Mouse (Mus musculus): ENCODE data around the gene Hs3st6. TPM values are rescaled to one million over a fixed set of nuclear protein-coding genes. Genes with fewer than 3 reads are reported as not detected.

The Hs3st6 gene
- 0.20 and 0.57 TPM in 2 replicates for polyA plus RNA-seq (2015; fragmentation: Nextera tagmentation; extraction: Ambion mirVana)

DNA sequence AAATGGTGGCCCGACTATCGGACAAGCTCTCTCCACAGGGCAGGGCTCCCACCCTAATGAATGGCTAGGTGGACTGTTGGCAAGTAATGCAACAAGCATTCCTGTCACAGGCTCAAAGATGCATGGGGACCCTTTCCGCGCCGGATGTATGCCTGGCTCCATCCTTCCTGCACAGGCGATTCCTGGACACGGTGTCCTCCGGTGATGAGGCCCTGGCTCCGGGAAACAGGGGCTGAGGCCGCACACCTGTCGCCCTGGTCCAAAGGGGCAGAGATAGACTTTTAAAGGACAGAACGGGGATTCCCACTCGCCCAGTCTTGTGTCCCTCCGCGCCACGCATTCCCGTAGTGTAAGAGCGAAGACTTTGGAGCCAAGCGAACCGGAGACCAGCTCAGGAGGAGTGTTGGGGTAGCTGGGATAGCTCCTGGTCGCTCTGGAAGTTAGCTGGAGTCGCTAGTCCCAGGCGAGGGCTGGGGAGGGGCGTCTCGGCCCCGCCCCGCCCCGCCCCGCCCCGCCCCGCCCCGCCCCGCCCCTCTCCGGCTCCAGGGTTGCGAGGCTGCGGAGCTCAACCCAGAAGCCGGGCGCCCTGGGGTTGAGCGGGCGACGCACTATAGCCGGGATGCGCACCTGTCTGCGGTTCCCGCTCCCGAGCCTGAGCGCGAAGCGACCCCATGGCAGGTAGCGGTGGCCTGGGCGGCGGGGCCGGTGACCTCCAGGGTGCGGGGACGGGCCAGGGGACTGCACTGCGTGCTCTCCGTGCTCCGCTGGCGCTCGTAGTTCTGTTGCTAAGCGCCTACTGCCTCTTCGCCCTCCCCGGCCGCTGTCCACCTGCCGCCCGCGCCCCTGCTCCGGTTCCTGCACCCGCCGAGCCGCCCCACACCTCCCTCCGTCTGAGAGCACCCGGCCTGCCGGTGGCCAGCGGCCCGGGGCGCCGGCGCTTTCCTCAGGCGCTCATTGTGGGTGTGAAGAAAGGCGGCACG lies at the start of gene Hs3st6:
Gene Hs3st6, plus strand, starts transcription at position 574 of the 980 bp plus-strand sequence.

DNA sequence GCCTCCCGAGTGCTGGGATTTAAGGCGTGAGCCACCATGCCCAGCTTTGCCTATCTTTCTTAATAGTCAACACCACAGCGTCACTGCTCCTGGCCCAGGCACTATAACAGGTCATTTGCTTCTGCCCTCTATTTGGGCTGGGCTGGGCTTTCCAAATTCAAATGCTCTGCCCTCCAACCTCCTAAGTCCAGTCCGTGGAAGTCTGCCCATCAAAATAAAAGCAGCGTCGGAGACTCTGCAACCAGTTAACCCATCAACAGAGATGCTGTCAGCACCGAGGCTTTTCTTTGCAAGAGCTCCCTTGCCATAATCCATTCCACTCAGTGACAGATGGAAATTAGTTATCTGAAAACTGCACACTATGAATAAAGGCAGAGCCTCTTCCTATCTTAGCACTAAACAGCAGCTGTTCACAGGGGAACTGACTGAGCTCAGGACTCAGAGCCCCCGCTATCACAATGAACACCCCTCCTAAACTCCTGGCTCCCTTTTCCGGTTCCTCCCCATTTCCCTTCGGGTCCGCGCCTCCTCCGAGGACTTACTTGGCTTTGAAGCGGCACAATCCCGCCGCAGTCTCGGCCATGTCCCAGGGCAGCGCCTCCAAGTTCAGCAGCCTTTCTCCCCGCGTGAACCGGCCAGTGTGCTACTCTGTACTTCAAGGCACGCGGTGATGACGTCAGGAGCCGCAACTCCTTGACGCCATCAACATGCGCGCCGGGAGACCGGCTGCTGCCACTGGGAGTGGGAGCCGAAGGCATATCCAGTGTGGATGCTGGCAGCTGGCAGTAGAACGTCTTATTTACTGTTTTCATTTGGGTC lies 45.6 kb upstream of the Hs3st6 start, which contains the start of gene Tbl3:
Gene Tbl3, minus strand, starts transcription at position 679 of the 819 bp plus-strand sequence.

DNA sequence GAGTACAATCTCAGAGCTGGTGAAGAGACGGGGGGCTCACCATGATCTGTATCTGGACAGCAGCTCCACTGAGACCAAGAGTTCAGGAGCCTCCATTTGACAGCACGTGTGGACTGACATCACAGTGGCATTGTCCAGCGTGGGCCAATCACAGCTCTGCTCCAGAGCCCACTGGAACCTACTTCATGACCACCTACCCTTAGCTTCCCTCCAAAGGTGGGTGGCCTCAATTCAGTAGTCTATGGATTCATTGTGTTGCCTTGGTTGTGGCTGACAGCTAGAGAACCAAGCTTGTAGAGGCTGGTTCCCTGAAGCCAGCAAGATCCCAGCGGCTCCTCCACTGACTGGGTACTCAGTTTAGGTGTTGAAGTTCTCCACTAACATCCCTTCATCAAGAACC lies 34.8 kb upstream of the Hs3st6 start, which contains the start of the genes Rnf151 and Rps2:
Gene Rnf151, minus strand, starts transcription at position 121 of the 400 bp plus-strand sequence.
Gene Rps2, plus strand, starts transcription at position 174 of the 400 bp plus-strand sequence.

DNA sequence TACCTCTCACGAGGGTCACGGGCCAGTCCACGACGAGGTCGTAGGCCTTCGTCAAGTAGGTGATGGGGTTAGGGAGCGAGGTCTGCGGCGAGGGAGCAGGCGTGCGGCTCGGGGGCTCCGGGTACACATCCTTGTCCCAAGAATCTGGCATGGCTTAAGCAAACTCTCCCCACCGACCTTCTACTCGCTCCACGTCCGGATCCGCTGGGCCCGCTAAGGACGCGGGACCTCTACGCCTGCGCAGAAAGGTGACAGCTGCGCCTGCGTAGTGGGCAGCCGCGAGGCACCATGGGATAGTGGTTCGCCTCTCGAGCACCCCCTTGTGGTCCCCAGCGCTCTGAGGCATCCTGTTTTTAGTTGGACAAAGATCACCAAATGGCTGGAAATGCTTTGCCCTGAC lies 28.6 kb upstream of the Hs3st6 start, which contains the start of gene Ndufb10:
Gene Ndufb10, minus strand, starts transcription at position 295 of the 400 bp plus-strand sequence.

DNA sequence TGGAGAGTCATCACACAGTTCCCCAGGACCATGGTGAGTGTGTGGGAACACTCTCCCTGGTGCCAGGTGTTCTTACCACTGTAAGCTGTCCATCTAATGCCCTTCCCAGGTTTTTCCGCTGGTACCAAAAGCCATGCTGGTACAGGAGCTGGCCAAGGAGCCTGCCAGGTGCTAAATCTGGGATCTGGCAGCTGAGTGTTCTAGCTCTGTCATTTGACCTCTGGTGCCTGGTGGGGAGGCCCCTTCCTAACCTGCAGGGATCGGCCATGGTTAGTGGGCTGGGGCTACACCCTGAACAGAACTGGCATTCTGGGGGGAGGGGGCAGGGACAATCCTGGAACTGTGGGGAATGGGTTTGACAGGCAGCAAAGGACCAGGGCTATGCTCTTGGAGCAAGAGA lies 25.2 kb upstream of the Hs3st6 start, which contains the start of gene Rpl3l:
Gene Rpl3l, plus strand, starts transcription at position 203 of the 400 bp plus-strand sequence.

DNA sequence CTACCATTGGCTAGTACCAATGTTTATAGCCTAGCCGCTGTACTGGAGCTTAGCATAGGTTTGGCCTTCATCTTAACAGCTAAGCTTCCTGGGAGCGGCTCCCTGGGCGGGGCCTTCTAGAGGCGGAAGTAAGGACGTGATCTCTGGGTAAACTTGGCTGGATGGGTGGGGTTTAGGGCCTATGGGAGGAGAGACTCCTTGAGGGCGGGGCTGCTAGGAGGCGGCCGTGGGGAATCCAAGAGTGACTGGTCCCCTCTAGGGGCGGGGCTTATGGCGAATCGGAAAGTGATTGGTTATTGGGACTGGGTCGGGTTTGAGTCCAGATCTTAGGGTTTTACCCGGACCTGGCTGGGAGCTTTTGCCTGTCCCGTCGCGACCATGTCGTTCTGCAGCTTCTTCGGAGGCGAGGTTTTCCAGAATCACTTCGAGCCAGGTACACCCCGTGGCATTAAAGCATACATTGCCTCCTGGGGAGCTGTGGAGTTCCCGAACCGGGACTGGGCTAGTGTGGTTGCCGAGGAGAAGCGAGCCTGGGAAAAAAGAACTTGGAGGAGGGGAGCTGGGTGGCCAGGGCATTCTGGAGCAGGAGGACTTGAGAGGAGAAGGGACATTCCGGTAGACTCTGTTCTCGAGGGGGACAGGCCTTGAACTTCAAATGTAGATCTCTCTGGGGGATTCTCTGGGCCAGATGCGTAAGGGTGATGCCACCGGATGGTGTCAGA lies 16.3 kb upstream of the Hs3st6 start, which contains the start of gene Msrb1:
Gene Msrb1, plus strand, starts transcription at position 313 of the 722 bp plus-strand sequence.

DNA sequence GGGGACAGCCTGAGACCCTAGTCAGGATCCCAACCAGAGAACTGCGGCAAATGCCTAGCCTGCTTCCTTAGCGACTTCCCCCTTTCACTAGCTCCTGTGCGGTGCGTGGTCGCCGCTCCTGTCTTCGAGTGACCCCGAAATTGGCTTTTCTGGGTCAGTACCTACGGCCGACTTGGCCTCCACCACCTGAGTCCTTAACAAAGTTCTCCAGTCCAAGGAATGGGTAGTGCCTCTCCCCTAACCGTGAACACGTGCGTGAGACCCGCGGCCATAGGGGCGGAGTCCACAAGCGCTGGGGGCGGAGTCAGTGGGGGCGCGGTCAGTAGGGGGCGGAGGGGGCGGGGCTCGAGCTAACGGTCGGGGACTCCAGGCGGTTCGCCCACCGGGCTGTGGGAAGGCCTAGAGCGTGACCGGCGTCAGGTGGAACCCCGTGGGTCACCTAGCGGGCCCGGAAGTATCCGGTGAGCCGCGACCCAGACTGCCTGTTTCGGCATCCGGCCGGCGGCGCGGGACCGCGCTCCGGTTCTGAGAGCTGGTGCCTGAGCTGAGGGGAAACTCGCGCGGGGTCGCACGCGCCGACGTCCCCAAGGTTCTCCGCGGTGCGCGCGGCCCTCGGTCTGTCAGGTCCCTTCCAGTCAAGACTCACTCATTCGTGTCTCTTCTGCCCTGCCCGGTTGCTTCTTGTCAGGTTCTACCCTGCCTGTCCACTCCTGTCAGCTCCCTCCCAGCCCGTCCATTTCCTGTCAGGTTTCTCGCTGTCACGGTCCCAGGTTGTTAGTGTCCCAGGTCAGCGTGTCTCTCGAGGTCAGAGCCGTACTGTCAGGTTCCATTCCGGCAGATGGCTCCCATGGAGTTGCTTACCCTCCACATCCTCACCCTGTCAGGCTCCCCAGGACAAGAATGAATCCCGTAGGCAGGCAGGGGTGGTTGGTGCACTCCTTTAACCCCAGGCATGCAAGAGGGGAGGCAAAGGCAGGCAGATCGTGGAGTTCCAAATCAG lies 51.5 kb downstream of the Hs3st6 start, which contains the start of gene Meiob:
Gene Meiob, plus strand, starts transcription at position 338 of the 1,000 bp plus-strand sequence.

Other genes with a start within 250 kb of the Hs3st6 start
- 50.6 and 60.2 TPM in 2 replicates for gene Traf7, start 225.1 kb upstream of the Hs3st6 start, polyA plus RNA-seq (2015; fragmentation: Nextera tagmentation; extraction: Ambion mirVana)
- gene Rab26, start 218.8 kb upstream of the Hs3st6 start, polyA plus RNA-seq (2015; fragmentation: Nextera tagmentation; extraction: Ambion mirVana), result 12.8 and 13.8 TPM in 2 replicates
- gene Pkd1, start 203.2 kb upstream of the Hs3st6 start, polyA plus RNA-seq (2015; fragmentation: Nextera tagmentation; extraction: Ambion mirVana), result 23.6 and 24.9 TPM in 2 replicates
- gene Tsc2, start 120.4 kb upstream of the Hs3st6 start, polyA plus RNA-seq (2015; fragmentation: Nextera tagmentation; extraction: Ambion mirVana), result 45.5 and 59.7 TPM in 2 replicates
- 6.5 and 6.9 TPM in 2 replicates for gene Nthl1, start 120.3 kb upstream of the Hs3st6 start, polyA plus RNA-seq (2015; fragmentation: Nextera tagmentation; extraction: Ambion mirVana)
- 82.2 and 84.4 TPM in 2 replicates for gene Slc9a3r2, start 102.7 kb upstream of the Hs3st6 start, polyA plus RNA-seq (2015; fragmentation: Nextera tagmentation; extraction: Ambion mirVana)
- 0.93 and 1.2 TPM in 2 replicates for gene Npw, start 94.5 kb upstream of the Hs3st6 start, polyA plus RNA-seq (2015; fragmentation: Nextera tagmentation; extraction: Ambion mirVana)
- gene Zfp598, start 83.3 kb upstream of the Hs3st6 start, polyA plus RNA-seq (2015; fragmentation: Nextera tagmentation; extraction: Ambion mirVana), result 13.9 and 18.2 TPM in 2 replicates
- 269 and 290 TPM in 2 replicates for gene Syngr3, start 63.0 kb upstream of the Hs3st6 start, polyA plus RNA-seq (2015; fragmentation: Nextera tagmentation; extraction: Ambion mirVana)
- gene Gfer, start 56.8 kb upstream of the Hs3st6 start, polyA plus RNA-seq (2015; fragmentation: Nextera tagmentation; extraction: Ambion mirVana), result 38.1 and 38.9 TPM in 2 replicates
- gene Noxo1, start 56.8 kb upstream of the Hs3st6 start, polyA plus RNA-seq (2015; fragmentation: Nextera tagmentation; extraction: Ambion mirVana), result 1.7 and 2.3 TPM in 2 replicates
- gene Tbl3, start 45.3 kb upstream of the Hs3st6 start, polyA plus RNA-seq (2015; fragmentation: Nextera tagmentation; extraction: Ambion mirVana), result 43.3 and 47.7 TPM in 2 replicates
- gene Rnf151, start 34.9 kb upstream of the Hs3st6 start, polyA plus RNA-seq (2015; fragmentation: Nextera tagmentation; extraction: Ambion mirVana), result not detected in 2 replicates
- 836 and 837 TPM in 2 replicates for gene Rps2, start 34.9 kb upstream of the Hs3st6 start, polyA plus RNA-seq (2015; fragmentation: Nextera tagmentation; extraction: Ambion mirVana)
- gene Ndufb10, start 28.5 kb upstream of the Hs3st6 start, polyA plus RNA-seq (2015; fragmentation: Nextera tagmentation; extraction: Ambion mirVana), result 375 and 378 TPM in 2 replicates
- gene Rpl3l, start 25.2 kb upstream of the Hs3st6 start, polyA plus RNA-seq (2015; fragmentation: Nextera tagmentation; extraction: Ambion mirVana), result 0.27 and 0.40 TPM in 2 replicates
- gene Msrb1, start 16.3 kb upstream of the Hs3st6 start, polyA plus RNA-seq (2015; fragmentation: Nextera tagmentation; extraction: Ambion mirVana), result 24.4 and 29.7 TPM in 2 replicates
- not detected in 2 replicates for gene Meiob, start 51.3 kb downstream of the Hs3st6 start, polyA plus RNA-seq (2015; fragmentation: Nextera tagmentation; extraction: Ambion mirVana)
- 101 and 108 TPM in 2 replicates for gene Hagh, start 87.2 kb downstream of the Hs3st6 start, polyA plus RNA-seq (2015; fragmentation: Nextera tagmentation; extraction: Ambion mirVana)
- gene Fahd1, start 97.4 kb downstream of the Hs3st6 start, polyA plus RNA-seq (2015; fragmentation: Nextera tagmentation; extraction: Ambion mirVana), result 28.1 and 29.5 TPM in 2 replicates
- 0.25 and 0.35 TPM in 2 replicates for gene Igfals, start 113.0 kb downstream of the Hs3st6 start, polyA plus RNA-seq (2015; fragmentation: Nextera tagmentation; extraction: Ambion mirVana)
- 61.6 and 67.5 TPM in 2 replicates for gene Nubp2, start 133.4 kb downstream of the Hs3st6 start, polyA plus RNA-seq (2015; fragmentation: Nextera tagmentation; extraction: Ambion mirVana)
- gene Spsb3, start 133.7 kb downstream of the Hs3st6 start, polyA plus RNA-seq (2015; fragmentation: Nextera tagmentation; extraction: Ambion mirVana), result 85.2 and 90.4 TPM in 2 replicates
- gene Eme2, start 142.1 kb downstream of the Hs3st6 start, polyA plus RNA-seq (2015; fragmentation: Nextera tagmentation; extraction: Ambion mirVana), result 28.3 and 29.9 TPM in 2 replicates
- gene Mrps34, start 142.1 kb downstream of the Hs3st6 start, polyA plus RNA-seq (2015; fragmentation: Nextera tagmentation; extraction: Ambion mirVana), result 131 and 137 TPM in 2 replicates
- 123 TPM in 2 replicates for gene Nme3, start 143.5 kb downstream of the Hs3st6 start, polyA plus RNA-seq (2015; fragmentation: Nextera tagmentation; extraction: Ambion mirVana)
- 58.6 and 70.9 TPM in 2 replicates for gene Mapk8ip3, start 184.0 kb downstream of the Hs3st6 start, polyA plus RNA-seq (2015; fragmentation: Nextera tagmentation; extraction: Ambion mirVana)
- 43.4 and 45.3 TPM in 2 replicates for gene Jpt2, start 207.7 kb downstream of the Hs3st6 start, polyA plus RNA-seq (2015; fragmentation: Nextera tagmentation; extraction: Ambion mirVana)

Measured in neural tube, postnatal 0 days (tissue).